Mouse (Mus musculus) urinary bladder, postnatal 36 days (tissue): ENCODE measurements around the gene Scn11a.

Experiments
- DNase-seq, 2 experiments: peaks; one replicate each; pipeline ENCODE4 v3.0.0; 2022; ENCODE audit warnings: low spot score in 2 of 2, mixed read lengths in 1 of 2

Scn11a gene

GRCm38 (mm10) chr9:119796791-119797190 is 28.5 kb downstream of the Scn11a start:
- no peak for DNase-seq

GRCm38 (mm10) chr9:119795254-119795912 is 29.9 kb downstream of the Scn11a start:
- no peak for DNase-seq

- DNase-seq, result no peak
Observed at GRCm38 (mm10) chr9:119794470-119794869, 30.8 kb downstream of the Scn11a start.

- no peak for DNase-seq
Observed at GRCm38 (mm10) chr9:119792505-119792904, 32.8 kb downstream of the Scn11a start.

- no peak for DNase-seq
Observed at GRCm38 (mm10) chr9:119780901-119781300, 44.4 kb downstream of the Scn11a start.

GRCm38 (mm10) chr9:119776661-119777060 is 48.6 kb downstream of the Scn11a start:
- no peak for DNase-seq

- no peak for DNase-seq
Observed at GRCm38 (mm10) chr9:119768585-119768984, 56.7 kb downstream of the Scn11a start.

GRCm38 (mm10) chr9:119760226-119760625 is 65.0 kb downstream of the Scn11a start:
- DNase-seq, result no peak

- DNase-seq, result no peak
Observed at GRCm38 (mm10) chr9:119759457-119759856, 65.8 kb downstream of the Scn11a start.

- no peak for DNase-seq
Observed at GRCm38 (mm10) chr9:119751507-119751906, 73.7 kb downstream of the Scn11a start.

- DNase-seq, result no peak
Observed at GRCm38 (mm10) chr9:119749112-119749511, 76.1 kb downstream of the Scn11a start.

- DNase-seq, result no peak
Observed at GRCm38 (mm10) chr9:119743900-119744299, 81.4 kb downstream of the Scn11a start.

GRCm38 (mm10) chr9:119743312-119743711 is 81.9 kb downstream of the Scn11a start:
- no peak for DNase-seq

GRCm38 (mm10) chr9:119741101-119741786 is 84.0 kb downstream of the Scn11a start:
- no peak for DNase-seq

- no peak for DNase-seq
Observed at GRCm38 (mm10) chr9:119728412-119729097, 96.7 kb downstream of the Scn11a start.

- no peak for DNase-seq
Observed at GRCm38 (mm10) chr9:119726990-119727389, 98.3 kb downstream of the Scn11a start.

GRCm38 (mm10) chr9:119725293-119725862 is 99.9 kb downstream of the Scn11a start:
- DNase-seq, result no peak

GRCm38 (mm10) chr9:119719222-119719621 is 106.0 kb downstream of the Scn11a start, which contains the start of gene Scn10a:
TSS of gene Scn10a (minus strand) at chr9:119719322.
- no peak for DNase-seq

GRCm38 (mm10) chr9:119706700-119707099 is 118.6 kb downstream of the Scn11a start:
- DNase-seq, result peak; percentile 3 to 50
